Comparison of ENCODE assay signal across 15 mouse cellular contexts in the genomic region with DNA sequence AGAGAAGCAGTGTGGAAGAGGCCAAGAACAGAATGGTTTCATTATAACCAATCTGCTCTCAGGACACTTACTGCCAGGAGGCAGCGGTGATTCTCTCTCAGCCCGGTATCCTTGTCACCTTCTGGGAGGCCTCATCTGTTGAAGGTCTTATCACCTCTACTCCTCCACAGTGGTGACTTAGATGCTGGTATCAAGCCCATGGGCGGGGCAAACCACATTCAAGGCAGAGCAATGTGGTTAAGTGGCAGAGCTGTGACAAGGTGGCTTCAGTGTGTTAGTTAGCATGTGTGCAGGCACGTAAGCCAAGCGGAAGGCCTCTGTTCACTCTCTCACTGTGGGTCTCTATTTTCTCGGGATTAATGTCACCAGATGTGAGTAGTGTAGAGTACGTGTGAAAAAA. TPM values are rescaled to one million over a fixed set of nuclear protein-coding genes. Genes with fewer than 3 reads are reported as not detected.
DNase-seq lines count a peak whose midpoint lies in the region; ATAC-seq lines count a peak whose summit lies in the region.
"Had no signal": no experiment of that assay in that cellular context is flagged by ENCODE, and none has a peak within 500 bp of the region (broad histone marks: within the 10 kb centered on the region; RNA-seq: fewer than 3 reads in every experiment).

No protein-coding gene starts in this region.

- no peak overlapping the region for H3K27ac ChIP-seq in hindbrain, embryonic 12.5 days
- H3K27ac ChIP-seq: embryonic facial prominence, embryonic 15.5 days; limb, embryonic 13.5 days; neural tube, embryonic 13.5 days had no signal

- H3K27me3 ChIP-seq in hindbrain, embryonic 12.5 days, result no peaks in the 10 kb centered on the region
- H3K27me3 ChIP-seq: embryonic facial prominence, embryonic 15.5 days; limb, embryonic 13.5 days; neural tube, embryonic 13.5 days had no signal

- no peaks in the 10 kb centered on the region for H3K36me3 ChIP-seq in hindbrain, embryonic 12.5 days
- H3K36me3 ChIP-seq: embryonic facial prominence, embryonic 15.5 days; limb, embryonic 13.5 days; neural tube, embryonic 13.5 days had no signal

- no peaks in the 10 kb centered on the region for H3K4me1 ChIP-seq in hindbrain, embryonic 12.5 days
- H3K4me1 ChIP-seq: embryonic facial prominence, embryonic 15.5 days; limb, embryonic 13.5 days; neural tube, embryonic 13.5 days had no signal

- H3K4me2 ChIP-seq in hindbrain, embryonic 12.5 days (replicated peaks), result no peak overlapping the region
- H3K4me2 ChIP-seq: embryonic facial prominence, embryonic 15.5 days; limb, embryonic 13.5 days; neural tube, embryonic 13.5 days had no signal

- no peak overlapping the region for H3K9ac ChIP-seq in hindbrain, embryonic 12.5 days
- H3K9ac ChIP-seq: embryonic facial prominence, embryonic 15.5 days; limb, embryonic 13.5 days; neural tube, embryonic 13.5 days had no signal

- no peaks in the 10 kb centered on the region for H3K9me3 ChIP-seq in hindbrain, embryonic 12.5 days (replicated peaks)
- H3K9me3 ChIP-seq: embryonic facial prominence, embryonic 15.5 days; limb, embryonic 13.5 days; neural tube, embryonic 13.5 days had no signal

- 87% methylated on average over 7 of the region's 7 CpGs for WGBS in hindbrain, embryonic 12.5 days

- ATAC-seq in inflammation-experienced regulatory T-cells, adult 6 months, result peak; percentile 91
- peak; percentile 68 for ATAC-seq in monocyte, adult 5-6 weeks (replicated peaks; ENCODE audit: insufficient number of reproducible peaks, low FRiP score, low TSS enrichment, poor library complexity, severe bottlenecking)
- no peak for ATAC-seq in hindbrain, embryonic 12.5 days (ENCODE audit: low FRiP score)

- H3K4me3 ChIP-seq in hindbrain, embryonic 12.5 days, result no peak overlapping the region
- H3K4me3 ChIP-seq: embryonic facial prominence, embryonic 15.5 days; limb, embryonic 13.5 days; neural tube, embryonic 13.5 days had no signal

- peak; percentile 83 for DNase-seq in T-cell, adult 2 months (ENCODE audit: low spot score)
- peak; percentile 39 to 55 for DNase-seq in thymus, postnatal 36 days
- DNase-seq in gastrocnemius, postnatal 10 days, result no peak
- no peak for DNase-seq in right cerebral cortex, adult 2 months (ENCODE audit: low spot score in 2 of 2)
- DNase-seq: adrenal gland, postnatal 25 days; cerebellum, postnatal 25 days had no signal

RNA-seq across cellular contexts. Expression of gene Slamf7, which starts 9.2 kb away (rescaled TPM):
- polyA plus RNA-seq in inflammation-experienced regulatory T-cells, adult 6 months (2017; shearing (Covaris generic)), result 10 to 100 TPM in 2 of 3 experiments, 1 to 10 TPM in 1; 8.5 to 62.5 (median 12.3) TPM
- 37.7 to 95.2 TPM (median 47.4 TPM) in 3 replicates for total RNA-seq in monocyte, adult 5-6 weeks (2017)
- not detected in 2 replicates for polyA plus RNA-seq in hindbrain, embryonic 12.5 days (2016; fragmentation: Nextera tagmentation; extraction: Ambion mirVana)
- total RNA-seq in gastrocnemius, postnatal 10 days (2021), result under 1 TPM; 0.09 to 0.25 TPM
- total RNA-seq: layer of hippocampus, postnatal 25 days had no signal
- polyA plus RNA-seq: hindbrain, embryonic 11.5 days; kidney, embryonic 16.5 days; neural tube, embryonic 13.5 days had no signal

RNA-seq across cellular contexts. Expression of gene Ly9, which starts 36.4 kb away (rescaled TPM):
- polyA plus RNA-seq in inflammation-experienced regulatory T-cells, adult 6 months (2017; shearing (Covaris generic)), result 10 to 100 TPM; 58.2 to 92.2 (median 79.1) TPM
- 71.1 to 137 TPM (median 80.7 TPM) in 3 replicates for total RNA-seq in monocyte, adult 5-6 weeks (2017)
- not detected in 2 replicates for polyA plus RNA-seq in hindbrain, embryonic 12.5 days (2016; fragmentation: Nextera tagmentation; extraction: Ambion mirVana)
- under 1 TPM; 0.23 to 0.50 TPM for total RNA-seq in gastrocnemius, postnatal 10 days (2021)
- polyA plus RNA-seq: hindbrain, embryonic 11.5 days had no signal

RNA-seq across cellular contexts. Expression of gene Cd48, which starts 38.2 kb away (rescaled TPM):
- polyA plus RNA-seq in inflammation-experienced regulatory T-cells, adult 6 months (2017; shearing (Covaris generic)), result 1,000 to 10,000 TPM in 1 of 3 experiments, 100 to 1,000 TPM in 2; 432 to 1,060 (median 516) TPM
- total RNA-seq in monocyte, adult 5-6 weeks (2017), result 279 to 329 TPM (median 318 TPM) in 3 replicates
- polyA plus RNA-seq in hindbrain, embryonic 12.5 days (2016; fragmentation: Nextera tagmentation; extraction: Ambion mirVana), result 0.48 and 0.52 TPM in 2 replicates
- 1 to 10 TPM; 1.1 to 1.7 TPM for total RNA-seq in gastrocnemius, postnatal 10 days (2021)

Comparison
In these comparisons a context has a peak if more than half of its experiments do, and no peak if none do; other contexts are left out.
1. DNase-seq: peak in T-cell, adult 2 months (single experiment) and thymus, postnatal 36 days (2 of 2); none in gastrocnemius, postnatal 10 days (single experiment) and right cerebral cortex, adult 2 months (0 of 2).
2. RNA of gene Slamf7, which starts 9.2 kb away (total RNA-seq): 37.7 to 95.2 TPM in monocyte, adult 5-6 weeks; 0.09 to 0.25 TPM in gastrocnemius, postnatal 10 days; every median in the first group is over 10 times any median in the second.
3. RNA of gene Ly9, which starts 36.4 kb away (total RNA-seq): 71.1 to 137 TPM in monocyte, adult 5-6 weeks; 0.23 to 0.50 TPM in gastrocnemius, postnatal 10 days; every median in the first group is over 10 times any median in the second.
4. RNA of gene Cd48, which starts 38.2 kb away (total RNA-seq): 279 to 329 TPM in monocyte, adult 5-6 weeks; 1.1 to 1.7 TPM in gastrocnemius, postnatal 10 days; every median in the first group is over 100 times any median in the second.